Mouse (Mus musculus) embryonic facial prominence, embryonic 13.5 days (tissue): Measurements from ENCODE around the gene Cstl1. TPM values are rescaled to one million over a fixed set of nuclear protein-coding genes. Genes with fewer than 3 reads are reported as not detected.

Source experiments
- ATAC-seq: fragments of 200-750 bp; cut with Nextera tagmentation; 2 replicates; pipeline ENCODE4 v1.8.0; 2017; ENCODE audit warnings: low read depth; ENCODE audit not compliant: insufficient number of reproducible peaks, insufficient read depth, low FRiP score, low TSS enrichment
- H3K27ac ChIP-seq: fragments of 300-500 bp; sonication (generic); 2 replicates; pipeline ENCODE4 v1.5.1; 2015; ENCODE audit warnings: moderate library complexity, mild to moderate bottlenecking, inconsistent platforms
- H3K27me3 ChIP-seq: fragments of 300-500 bp; sonication (generic); 2 replicates; pipeline ENCODE4 v1.6.1; 2015; ENCODE audit warnings: mild to moderate bottlenecking, inconsistent platforms
- H3K36me3 ChIP-seq: fragments of 300-500 bp; sonication (generic); 2 replicates; pipeline ENCODE4 v1.6.1; 2015; ENCODE audit warnings: mild to moderate bottlenecking, inconsistent platforms
- H3K4me1 ChIP-seq: fragments of 300-500 bp; sonication (generic); 2 replicates; pipeline ENCODE4 v1.6.1; 2015; ENCODE audit warnings: inconsistent platforms
- H3K4me2 ChIP-seq: fragments of 300-500 bp; sonication (generic); 2 replicates; pipeline ENCODE4 v1.6.1; 2015; ENCODE audit warnings: moderate library complexity, mild to moderate bottlenecking, inconsistent platforms
- H3K4me3 ChIP-seq: fragments of 300-500 bp; sonication (generic); 2 replicates; pipeline ENCODE4 v1.5.1; 2015; ENCODE audit warnings: mild to moderate bottlenecking, inconsistent platforms
- H3K9ac ChIP-seq: fragments of 300-500 bp; sonication (generic); 2 replicates; pipeline ENCODE4 v1.6.1; 2015; ENCODE audit warnings: mild to moderate bottlenecking, inconsistent platforms
- H3K9me3 ChIP-seq: fragments of 300-500 bp; sonication (generic); 2 replicates; pipeline ENCODE4 v1.6.1; 2016; ENCODE audit warnings: inconsistent platforms
- WGBS: fragments of 180-500 bp; shearing (Covaris S2); methylation state at CpG from one replicate; pipeline ENCODE4 v1.1.7; 2015; ENCODE audit warnings: mixed read lengths; 5-methylcytosine and 5-hydroxymethylcytosine counted together
- polyA plus RNA-seq: library from polyadenylated mRNA; unstranded; fragments of >200 nt; fragmentation: Nextera tagmentation; extraction: Ambion mirVana; gene quantifications from 2 replicates; pipeline ENCODE4 v1.2.1, GENCODE M21; 2015

Gene Cstl1
- polyA plus RNA-seq = not detected in 2 replicates

- no peak within 1 kb of the TSS for H3K4me3 ChIP-seq
- WGBS = 72% methylated on average over 1 of the region's 1 CpGs
- no peak within 1 kb of the TSS for H3K4me2 ChIP-seq
- no peak within 1 kb of the TSS for H3K27ac ChIP-seq
- no peak for ATAC-seq
- H3K9me3 ChIP-seq = no peaks in the 10 kb centered on the region
- H3K4me1 ChIP-seq = no peaks in the 10 kb centered on the region
- H3K9ac ChIP-seq = no peak within 1 kb of the TSS
- H3K27me3 ChIP-seq = no peaks in the 10 kb centered on the region
- no peaks in the 10 kb centered on the region for H3K36me3 ChIP-seq
These were observed at the start of gene Cstl1 for GRCm38 (mm10) chr2:148750058-148750457. TSS of gene Cstl1 (plus strand) at chr2:148750358.

GRCm38 (mm10) chr2:148706409-148707201, 43.6 kb upstream of the Cstl1 start:
- ATAC-seq = no peak
- H3K36me3 ChIP-seq = peaks cover 31% of the 10 kb centered on the region
- H3K27ac ChIP-seq = no peak overlapping the region
- H3K4me2 ChIP-seq = no peak overlapping the region
- no peaks in the 10 kb centered on the region for H3K4me1 ChIP-seq
- H3K4me3 ChIP-seq = no peak overlapping the region
- WGBS = 82% methylated on average over 15 of the region's 15 CpGs
- no peaks in the 10 kb centered on the region for H3K9me3 ChIP-seq
- no peak overlapping the region for H3K9ac ChIP-seq
- no peaks in the 10 kb centered on the region for H3K27me3 ChIP-seq

- H3K4me1 ChIP-seq = 0 out of 2 replicates have a peak, but pooled peaks cover under 1% of the 10 kb centered on the region
- no peak overlapping the region for H3K4me2 ChIP-seq
- 84% methylated on average over 6 of the region's 6 CpGs for WGBS
- no peak for ATAC-seq
- H3K36me3 ChIP-seq = peaks cover 34% of the 10 kb centered on the region
- H3K27ac ChIP-seq = no peak overlapping the region
- no peak overlapping the region for H3K4me3 ChIP-seq
- H3K27me3 ChIP-seq = no peaks in the 10 kb centered on the region
- H3K9me3 ChIP-seq = no peaks in the 10 kb centered on the region
- H3K9ac ChIP-seq = no peak overlapping the region
These were observed 43.0 kb upstream of the Cstl1 start for GRCm38 (mm10) chr2:148707202-148707530.

- WGBS = 65% methylated on average over 3 of the region's 3 CpGs
- no peaks in the 10 kb centered on the region for H3K27me3 ChIP-seq
- H3K4me1 ChIP-seq = 0 out of 2 replicates have a peak, but pooled peaks cover 3% of the 10 kb centered on the region
- H3K4me2 ChIP-seq = no peak overlapping the region
- H3K9me3 ChIP-seq = no peaks in the 10 kb centered on the region
- no peak overlapping the region for H3K9ac ChIP-seq
- peaks cover 15% of the 10 kb centered on the region; the same call in 1 of the 2 replicates for H3K36me3 ChIP-seq
- H3K27ac ChIP-seq = no peak overlapping the region
- H3K4me3 ChIP-seq = no peak overlapping the region
- ATAC-seq = no peak
These were observed 37.8 kb upstream of the Cstl1 start for GRCm38 (mm10) chr2:148712326-148712725.

- Histone ChIP-seq H3K4me2 (no peak overlapping the region), H3K4me1 (0 out of 2 replicates have a peak, but pooled peaks cover 3% of the 10 kb centered on the region), H3K27ac (no peak overlapping the region), H3K27me3 (no peaks in the 10 kb centered on the region), H3K9me3 (no peaks in the 10 kb centered on the region), H3K9ac (no peak overlapping the region), H3K36me3 (no peaks in the 10 kb centered on the region), H3K4me3 (no peak overlapping the region)
- no peak for ATAC-seq
- WGBS = 67% methylated on average over 2 of the region's 2 CpGs
These were observed 33.1 kb upstream of the Cstl1 start for GRCm38 (mm10) chr2:148717072-148717471.

GRCm38 (mm10) chr2:148719271-148719995, 30.7 kb upstream of the Cstl1 start:
- Histone ChIP-seq H3K27me3 (no peaks in the 10 kb centered on the region), H3K4me3 (no peak overlapping the region), H3K36me3 (no peaks in the 10 kb centered on the region), H3K27ac (no peak overlapping the region), H3K9me3 (no peaks in the 10 kb centered on the region), H3K4me2 (no peak overlapping the region), H3K4me1 (no peaks in the 10 kb centered on the region), H3K9ac (no peak overlapping the region)
- 87% methylated on average over 2 of the region's 2 CpGs for WGBS
- ATAC-seq = no peak

- no peak; the same call in 1 of the 2 replicates for ATAC-seq
- Histone ChIP-seq H3K9me3 (no peaks in the 10 kb centered on the region), H3K27me3 (no peaks in the 10 kb centered on the region), H3K27ac (0 out of 2 replicates have a peak overlapping the region, but pooled peaks have one; percentile 39), H3K4me1 (peaks cover 12% of the 10 kb centered on the region), H3K9ac (peak overlapping the region; percentile 82), H3K36me3 (no peaks in the 10 kb centered on the region), H3K4me2 (peak overlapping the region; percentile 93), H3K4me3 (peak overlapping the region; percentile 75)
- under 1% methylated on average over 35 of the region's 35 CpGs for WGBS
These were observed 18.4 kb upstream of the Cstl1 start for GRCm38 (mm10) chr2:148731614-148732326.

- peak within 1 kb of the TSS; percentile 93 for H3K4me2 ChIP-seq
- no peaks in the 10 kb centered on the region for H3K36me3 ChIP-seq
- 0 out of 2 replicates have a peak within 1 kb of the TSS, but pooled peaks have one; percentile 39 for H3K27ac ChIP-seq
- ATAC-seq = peak; percentile 98
- H3K4me3 ChIP-seq = peak within 1 kb of the TSS; percentile 75
- 4% methylated on average over 18 of the region's 18 CpGs for WGBS
- H3K9me3 ChIP-seq = no peaks in the 10 kb centered on the region
- peak within 1 kb of the TSS; percentile 82 for H3K9ac ChIP-seq
- H3K4me1 ChIP-seq = peaks cover 12% of the 10 kb centered on the region
- H3K27me3 ChIP-seq = no peaks in the 10 kb centered on the region
These were observed 17.7 kb upstream of the Cstl1 start, which contains the start of gene Napb for GRCm38 (mm10) chr2:148732327-148733000. TSS of gene Napb (minus strand) at chr2:148732467.

GRCm38 (mm10) chr2:148743001-148743400, 7.2 kb upstream of the Cstl1 start:
- WGBS = 78% methylated on average over 3 of the region's 3 CpGs
- Histone ChIP-seq H3K36me3 (no peaks in the 10 kb centered on the region), H3K4me1 (no peaks in the 10 kb centered on the region), H3K27me3 (no peaks in the 10 kb centered on the region), H3K9me3 (no peaks in the 10 kb centered on the region), H3K9ac (no peak overlapping the region), H3K4me2 (no peak overlapping the region), H3K4me3 (no peak overlapping the region), H3K27ac (no peak overlapping the region)
- no peak for ATAC-seq

- Histone ChIP-seq H3K9ac (no peak overlapping the region), H3K4me3 (no peak overlapping the region), H3K36me3 (no peaks in the 10 kb centered on the region), H3K4me2 (no peak overlapping the region), H3K9me3 (no peaks in the 10 kb centered on the region), H3K27me3 (no peaks in the 10 kb centered on the region), H3K27ac (no peak overlapping the region), H3K4me1 (no peaks in the 10 kb centered on the region)
- 76% methylated on average over 3 of the region's 3 CpGs for WGBS
- no peak for ATAC-seq
These were observed 6.2 kb upstream of the Cstl1 start for GRCm38 (mm10) chr2:148743846-148744407.
